Mouse (Mus musculus): ENCODE data around the gene Tbc1d12. TPM values are rescaled to one million over a fixed set of nuclear protein-coding genes. Genes with fewer than 3 reads are reported as not detected.

The Tbc1d12 gene
- polyA plus RNA-seq, 1 experiment from 2014 or later, result 4.7 TPM

DNA sequence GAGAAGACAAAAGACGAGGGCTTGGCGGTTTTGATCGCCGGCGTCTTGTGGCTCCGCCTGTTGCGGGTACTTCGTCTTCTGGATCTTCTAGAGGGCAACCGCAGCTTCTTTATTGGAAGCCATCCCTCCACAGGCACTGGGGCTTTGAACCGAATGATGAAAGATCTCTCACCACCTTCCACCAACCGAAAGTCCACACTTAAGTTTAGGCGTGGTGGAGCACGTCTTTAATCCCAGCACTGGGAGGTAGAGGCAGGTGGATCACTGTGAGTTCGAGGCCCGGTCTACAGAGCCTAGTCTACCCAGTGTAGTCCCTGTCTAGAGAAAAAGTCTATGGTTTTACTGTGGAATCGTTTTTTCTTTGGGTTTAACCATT lies 17.0 kb upstream of the Tbc1d12 start:
- peak overlapping the region; percentile 75 for H3K4me3 ChIP-seq (ENCODE audit: low read depth, low read length)
- ATAC-seq (ENCODE audit: low read depth), result peak; percentile 69
- no peaks in the 10 kb centered on the region for H3K27me3 ChIP-seq (replicated peaks; ENCODE audit: control insufficient read depth, insufficient read depth, low read length)
- H3K4me2 ChIP-seq (ENCODE audit: low read depth, low read length), result peak overlapping the region; percentile 80
- H3K36me3 ChIP-seq (ENCODE audit: control insufficient read depth, insufficient read depth, low read length), result peaks cover 15% of the 10 kb centered on the region
- H3K9ac ChIP-seq (ENCODE audit: low read depth, low read length), result peak overlapping the region; percentile 87
- peaks cover 4% of the 10 kb centered on the region; the same call in 1 of the 2 replicates for H3K4me1 ChIP-seq (ENCODE audit: control insufficient read depth, insufficient read depth, low read length)
- peak overlapping the region; percentile 17 for H3K27ac ChIP-seq (replicated peaks; ENCODE audit: low read depth, low read length)
- no peak for DNase-seq (ENCODE audit: low spot score)
- 16% methylated on average over 12 of the region's 16 CpGs for WGBS
- no peaks in the 10 kb centered on the region for H3K9me3 ChIP-seq (ENCODE audit: control insufficient read depth, low read length)

DNA sequence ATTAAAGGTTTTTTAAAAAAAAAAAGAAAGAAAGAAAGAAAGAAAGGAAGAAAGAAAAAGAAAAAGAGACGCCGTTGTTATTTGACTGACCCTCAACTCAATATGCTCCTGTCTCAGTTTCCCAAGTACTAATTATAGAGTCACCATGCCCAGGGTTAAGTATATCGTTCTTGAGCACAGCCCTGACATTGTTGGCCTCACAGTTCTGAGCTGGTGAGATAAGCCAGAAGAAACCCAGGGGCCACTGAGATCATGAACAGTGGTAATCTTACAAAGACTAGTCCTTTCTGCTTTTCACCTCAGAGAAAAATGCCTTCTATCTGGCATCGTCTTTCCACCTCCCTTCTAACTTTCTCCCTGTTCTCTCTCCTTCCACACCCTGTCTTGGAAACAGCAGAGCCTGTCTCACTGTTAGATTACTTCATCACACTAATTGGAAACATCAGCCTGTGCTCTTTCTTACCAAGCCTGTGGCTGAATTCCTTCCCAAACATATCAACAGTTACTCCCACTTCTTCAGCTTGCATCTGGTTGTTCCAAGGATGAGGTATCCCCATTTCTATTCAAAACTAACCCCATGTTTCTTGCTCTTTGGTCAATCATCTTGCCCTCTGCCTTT lies 16.1 kb upstream of the Tbc1d12 start:
- ATAC-seq (ENCODE audit: low read depth), result no peak
- no peak overlapping the region for H3K9ac ChIP-seq (ENCODE audit: low read depth, low read length)
- H3K36me3 ChIP-seq (ENCODE audit: control insufficient read depth, insufficient read depth, low read length), result peaks cover 6% of the 10 kb centered on the region
- peaks cover 4% of the 10 kb centered on the region; the same call in 1 of the 2 replicates for H3K4me1 ChIP-seq (ENCODE audit: control insufficient read depth, insufficient read depth, low read length)
- no peaks in the 10 kb centered on the region for H3K9me3 ChIP-seq (ENCODE audit: control insufficient read depth, low read length)
- WGBS, result 76% methylated on average over 4 of the region's 4 CpGs
- no peaks in the 10 kb centered on the region for H3K27me3 ChIP-seq (replicated peaks; ENCODE audit: control insufficient read depth, insufficient read depth, low read length)
- H3K4me2 ChIP-seq (ENCODE audit: low read depth, low read length), result no peak overlapping the region
- no peak overlapping the region for H3K27ac ChIP-seq (replicated peaks; ENCODE audit: low read depth, low read length)
- H3K4me3 ChIP-seq (ENCODE audit: low read depth, low read length), result no peak overlapping the region
- peak; percentile 24 for DNase-seq (ENCODE audit: low spot score)

DNA sequence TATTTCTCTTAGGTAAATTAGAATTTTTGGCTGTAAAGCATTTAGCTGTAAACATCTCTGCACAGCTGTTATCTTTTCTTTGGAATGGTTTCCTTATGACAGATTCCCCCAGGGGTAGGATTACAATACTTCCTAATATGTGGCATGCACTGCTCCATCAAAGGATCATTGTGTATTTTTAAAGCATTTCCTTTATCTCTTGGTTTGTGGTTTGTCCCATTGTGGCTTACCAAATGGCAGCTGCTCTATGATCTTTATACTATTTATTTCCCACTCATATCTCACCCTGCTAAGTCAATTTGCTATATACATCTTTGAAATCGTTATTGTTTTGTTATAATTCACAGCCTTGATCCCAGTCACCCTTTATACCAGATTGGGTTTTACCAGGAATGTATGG lies 3.2 kb upstream of the Tbc1d12 start:
- Histone ChIP-seq H3K27ac (replicated peaks; ENCODE audit: low read depth, low read length) (no peak overlapping the region), H3K4me3 (ENCODE audit: low read depth, low read length) (no peak overlapping the region), H3K9me3 (ENCODE audit: control insufficient read depth, low read length) (no peaks in the 10 kb centered on the region), H3K4me2 (ENCODE audit: low read depth, low read length) (no peak overlapping the region), H3K9ac (ENCODE audit: low read depth, low read length) (no peak overlapping the region), H3K27me3 (replicated peaks; ENCODE audit: control insufficient read depth, insufficient read depth, low read length) (no peaks in the 10 kb centered on the region), H3K4me1 (ENCODE audit: control insufficient read depth, insufficient read depth, low read length) (no peaks in the 10 kb centered on the region), H3K36me3 (ENCODE audit: control insufficient read depth, insufficient read depth, low read length) (no peaks in the 10 kb centered on the region)
- ATAC-seq (ENCODE audit: low read depth), result no peak
- WGBS, result 12% methylated on average over 1 of the region's 1 CpGs
- DNase-seq (ENCODE audit: low spot score), result peak; percentile 29

DNA sequence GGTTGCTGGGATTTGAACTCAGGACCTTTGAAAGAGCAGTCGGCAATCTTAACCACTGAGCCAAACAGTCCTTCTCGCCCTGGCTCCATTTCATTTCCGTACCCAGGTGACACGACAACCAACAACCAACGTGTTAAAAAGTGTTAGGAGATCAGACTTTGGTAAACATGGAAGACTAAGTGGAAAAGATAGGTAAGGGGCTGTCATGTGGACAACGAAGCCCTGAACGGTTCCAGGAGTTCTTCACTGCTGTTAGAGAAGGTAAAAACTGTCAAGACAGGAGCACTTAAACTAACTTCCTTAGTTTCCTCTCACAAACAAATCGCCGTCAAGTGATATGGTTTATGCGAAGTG lies 318 bp upstream of the Tbc1d12 start:
- Histone ChIP-seq H3K9ac (ENCODE audit: low read depth, low read length) (peak overlapping the region; percentile 86), H3K36me3 (ENCODE audit: control insufficient read depth, insufficient read depth, low read length) (no peaks in the 10 kb centered on the region), H3K4me2 (ENCODE audit: low read depth, low read length) (peak overlapping the region; percentile 65), H3K27ac (replicated peaks; ENCODE audit: low read depth, low read length) (peak overlapping the region; percentile 87; the same call in 1 of the 2 replicates), H3K4me1 (ENCODE audit: control insufficient read depth, insufficient read depth, low read length) (no peaks in the 10 kb centered on the region), H3K27me3 (replicated peaks; ENCODE audit: control insufficient read depth, insufficient read depth, low read length) (no peaks in the 10 kb centered on the region), H3K9me3 (ENCODE audit: control insufficient read depth, low read length) (no peaks in the 10 kb centered on the region), H3K4me3 (ENCODE audit: low read depth, low read length) (peak overlapping the region; percentile 88)
- ATAC-seq (ENCODE audit: low read depth) (no peak), DNase-seq (ENCODE audit: low spot score) (no peak)
- WGBS, result 24% methylated on average over 10 of the region's 10 CpGs

DNA sequence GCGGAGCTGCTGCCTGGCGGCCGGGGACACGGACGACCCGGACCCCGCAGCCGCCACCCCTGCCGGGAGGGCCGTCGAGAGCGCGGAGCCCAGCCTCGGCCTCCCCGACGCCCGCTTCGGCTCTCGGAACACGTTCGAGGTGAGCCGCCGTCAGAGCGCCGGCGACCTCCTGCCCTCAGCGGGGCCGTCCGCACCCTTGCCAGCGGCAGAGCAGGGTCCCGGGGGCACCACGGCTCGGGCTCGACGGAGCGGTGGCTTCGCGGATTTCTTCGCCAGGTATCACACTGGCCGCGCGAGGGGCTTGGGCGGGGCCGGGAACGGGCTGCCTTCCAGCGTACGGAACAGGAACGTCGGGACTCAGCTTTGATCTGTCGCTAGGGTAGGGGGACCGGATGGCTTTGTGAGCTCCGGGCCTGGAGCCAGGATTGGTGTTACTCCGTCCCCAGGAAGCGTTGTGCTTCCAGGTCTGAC lies 827 bp downstream of the Tbc1d12 start:
- DNase-seq (ENCODE audit: low spot score), result peak; percentile 73
- 2% methylated on average over 13 of the region's 54 CpGs for WGBS
- ATAC-seq (ENCODE audit: low read depth), result peak; percentile 27
- H3K9ac ChIP-seq (ENCODE audit: low read depth, low read length), result peak overlapping the region; percentile 86
- H3K4me2 ChIP-seq (ENCODE audit: low read depth, low read length), result peak overlapping the region; percentile 65
- no peaks in the 10 kb centered on the region for H3K27me3 ChIP-seq (replicated peaks; ENCODE audit: control insufficient read depth, insufficient read depth, low read length)
- no peaks in the 10 kb centered on the region for H3K36me3 ChIP-seq (ENCODE audit: control insufficient read depth, insufficient read depth, low read length)
- no peaks in the 10 kb centered on the region for H3K4me1 ChIP-seq (ENCODE audit: control insufficient read depth, insufficient read depth, low read length)
- H3K4me3 ChIP-seq (ENCODE audit: low read depth, low read length), result peak overlapping the region; percentile 88
- peak overlapping the region; percentile 87 for H3K27ac ChIP-seq (replicated peaks; ENCODE audit: low read depth, low read length)
- H3K9me3 ChIP-seq (ENCODE audit: control insufficient read depth, low read length), result no peaks in the 10 kb centered on the region

DNA sequence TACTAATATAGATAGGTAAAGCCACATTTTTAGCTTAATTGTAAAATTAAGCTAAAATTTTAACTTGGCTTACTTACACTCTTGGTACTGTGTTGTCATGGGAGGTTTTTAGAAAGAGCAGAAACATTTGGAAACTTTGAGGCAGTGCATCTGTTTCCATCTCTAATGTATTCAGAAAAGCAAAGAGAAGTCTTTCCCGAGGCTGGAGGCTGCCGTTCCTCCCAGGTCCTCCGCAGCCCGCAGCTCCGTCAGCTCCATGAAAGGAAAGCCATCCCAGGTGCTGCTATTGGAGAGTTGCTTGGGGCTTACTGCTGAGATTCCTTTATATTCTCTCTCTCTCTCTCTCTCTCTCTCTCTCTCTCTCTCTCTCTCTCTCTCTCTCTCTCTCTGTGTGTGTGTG lies 8.4 kb downstream of the Tbc1d12 start:
- Histone ChIP-seq H3K9ac (ENCODE audit: low read depth, low read length) (no peak overlapping the region), H3K4me2 (ENCODE audit: low read depth, low read length) (no peak overlapping the region), H3K4me1 (ENCODE audit: control insufficient read depth, insufficient read depth, low read length) (no peaks in the 10 kb centered on the region), H3K4me3 (ENCODE audit: low read depth, low read length) (no peak overlapping the region), H3K9me3 (ENCODE audit: control insufficient read depth, low read length) (no peaks in the 10 kb centered on the region), H3K27me3 (replicated peaks; ENCODE audit: control insufficient read depth, insufficient read depth, low read length) (no peaks in the 10 kb centered on the region), H3K36me3 (ENCODE audit: control insufficient read depth, insufficient read depth, low read length) (no peaks in the 10 kb centered on the region), H3K27ac (replicated peaks; ENCODE audit: low read depth, low read length) (no peak overlapping the region)
- no peak for DNase-seq (ENCODE audit: low spot score)
- WGBS, result 59% methylated on average over 5 of the region's 5 CpGs
- ATAC-seq (ENCODE audit: low read depth), result no peak

DNA sequence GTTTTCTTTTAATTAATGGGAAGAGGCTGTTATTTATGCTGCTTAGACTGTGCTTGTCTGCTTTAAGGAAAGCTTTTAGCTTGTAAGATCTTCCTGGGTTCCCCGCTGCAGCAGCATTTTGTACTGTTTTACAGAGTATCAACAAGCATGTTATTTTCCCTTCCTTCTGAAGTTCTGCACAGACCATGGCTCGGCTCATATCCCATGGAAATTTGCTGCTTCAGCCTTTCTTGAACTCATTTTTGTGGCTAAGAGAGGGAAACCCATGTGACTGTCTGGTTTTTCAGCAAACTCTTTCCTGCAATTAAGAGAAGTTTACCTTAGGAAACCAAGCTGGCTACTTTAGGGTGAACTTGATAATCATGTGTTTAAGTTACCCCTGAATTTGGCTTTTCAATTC lies 10.0 kb downstream of the Tbc1d12 start:
- Histone ChIP-seq H3K27ac (replicated peaks; ENCODE audit: low read depth, low read length) (peak overlapping the region; percentile 4; the same call in 1 of the 2 replicates), H3K36me3 (ENCODE audit: control insufficient read depth, insufficient read depth, low read length) (no peaks in the 10 kb centered on the region), H3K9me3 (ENCODE audit: control insufficient read depth, low read length) (no peaks in the 10 kb centered on the region), H3K4me2 (ENCODE audit: low read depth, low read length) (no peak overlapping the region), H3K27me3 (replicated peaks; ENCODE audit: control insufficient read depth, insufficient read depth, low read length) (no peaks in the 10 kb centered on the region), H3K9ac (ENCODE audit: low read depth, low read length) (no peak overlapping the region), H3K4me1 (ENCODE audit: control insufficient read depth, insufficient read depth, low read length) (no peaks in the 10 kb centered on the region), H3K4me3 (ENCODE audit: low read depth, low read length) (no peak overlapping the region)
- WGBS, result 50% methylated on average over 2 of the region's 2 CpGs
- DNase-seq (ENCODE audit: low spot score), result peak; percentile 63
- no peak for ATAC-seq (ENCODE audit: low read depth)

DNA sequence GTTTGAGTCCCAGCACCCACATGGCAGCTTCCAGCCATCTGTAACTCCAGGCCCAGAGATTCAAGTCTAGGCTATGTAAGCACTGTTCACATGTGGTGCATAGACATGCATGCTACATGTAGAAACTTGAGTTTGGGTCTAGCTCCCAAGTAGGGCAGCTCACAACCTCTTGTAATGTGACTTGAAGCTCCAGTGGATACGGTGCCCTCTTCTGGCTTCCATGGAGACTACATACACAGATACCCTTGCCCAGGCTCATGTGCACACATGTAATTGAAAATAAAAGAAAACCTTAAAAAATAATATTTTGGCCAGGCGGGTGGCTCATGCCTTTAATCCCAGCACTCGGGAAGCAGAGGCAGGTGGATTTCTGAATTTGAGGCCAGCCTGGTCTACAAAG lies 21.8 kb downstream of the Tbc1d12 start:
- Histone ChIP-seq H3K9ac (ENCODE audit: low read depth, low read length) (no peak overlapping the region), H3K4me3 (ENCODE audit: low read depth, low read length) (no peak overlapping the region), H3K4me2 (ENCODE audit: low read depth, low read length) (no peak overlapping the region), H3K9me3 (ENCODE audit: control insufficient read depth, low read length) (no peaks in the 10 kb centered on the region), H3K27me3 (replicated peaks; ENCODE audit: control insufficient read depth, insufficient read depth, low read length) (no peaks in the 10 kb centered on the region), H3K36me3 (ENCODE audit: control insufficient read depth, insufficient read depth, low read length) (no peaks in the 10 kb centered on the region), H3K4me1 (ENCODE audit: control insufficient read depth, insufficient read depth, low read length) (no peaks in the 10 kb centered on the region), H3K27ac (replicated peaks; ENCODE audit: low read depth, low read length) (no peak overlapping the region)
- ATAC-seq (ENCODE audit: low read depth) (no peak), DNase-seq (ENCODE audit: low spot score) (no peak)
- WGBS, result 93% methylated on average over 3 of the region's 3 CpGs

DNA sequence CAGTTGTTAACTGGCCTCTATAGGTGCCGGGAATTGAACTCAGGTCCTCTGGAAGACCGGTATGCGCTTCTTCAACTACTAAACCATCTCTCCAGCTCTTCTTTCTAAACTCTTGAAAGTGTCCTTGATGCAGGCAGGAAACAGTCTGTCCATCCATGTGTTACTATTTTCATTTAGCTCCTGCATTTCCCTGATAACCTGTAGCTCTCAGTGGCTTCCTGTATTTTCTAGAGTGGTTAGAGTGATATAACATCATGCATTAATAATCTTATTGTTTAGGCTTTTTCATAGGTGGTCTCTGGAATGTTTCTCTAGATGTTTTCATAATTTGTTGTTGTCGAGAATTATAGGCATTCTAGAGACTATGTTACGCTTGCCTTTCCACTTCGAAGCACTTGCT lies 26.1 kb downstream of the Tbc1d12 start:
- H3K27me3 ChIP-seq (replicated peaks; ENCODE audit: control insufficient read depth, insufficient read depth, low read length), result no peaks in the 10 kb centered on the region
- no peak overlapping the region for H3K27ac ChIP-seq (replicated peaks; ENCODE audit: low read depth, low read length)
- H3K36me3 ChIP-seq (ENCODE audit: control insufficient read depth, insufficient read depth, low read length), result 0 out of 2 replicates have a peak, but pooled peaks cover 8% of the 10 kb centered on the region
- 89% methylated on average over 6 of the region's 6 CpGs for WGBS
- no peak overlapping the region for H3K4me2 ChIP-seq (ENCODE audit: low read depth, low read length)
- ATAC-seq (ENCODE audit: low read depth) (no peak), DNase-seq (ENCODE audit: low spot score) (no peak)
- no peak overlapping the region for H3K4me3 ChIP-seq (ENCODE audit: low read depth, low read length)
- H3K9ac ChIP-seq (ENCODE audit: low read depth, low read length), result no peak overlapping the region
- no peaks in the 10 kb centered on the region for H3K9me3 ChIP-seq (ENCODE audit: control insufficient read depth, low read length)
- no peaks in the 10 kb centered on the region for H3K4me1 ChIP-seq (ENCODE audit: control insufficient read depth, insufficient read depth, low read length)
